Mouse (Mus musculus): ENCODE data around the gene Hcn1. TPM values are rescaled to one million over a fixed set of nuclear protein-coding genes. Genes with fewer than 3 reads are reported as not detected.

Gene Hcn1
- 10 to 100 TPM; 39.1 to 39.8 TPM for total RNA-seq (2021)

- peak; percentile 85 to 86 for DNase-seq (ENCODE audit: low spot score in 2 of 2)
- intact Hi-C loops (cut with DNase I), result loop anchor here (2.0 to 5.0 kb wide), 5 partner anchors 57 to 749 kb away; no protein-coding TSS in a partner anchor
Measured at GRCm38 (mm10) chr13:117602181-117602580, at the start of gene Hcn1. Hcn1 (plus strand) TSS chr13:117602320.

GRCm38 (mm10) chr13:117567251-117567650 is 34.9 kb upstream of the Hcn1 start:
- intact Hi-C loops (cut with DNase I), result no loop called here
- DNase-seq (ENCODE audit: low spot score in 2 of 2), result peak; percentile 39 to 87

GRCm38 (mm10) chr13:117571747-117572146 is 30.4 kb upstream of the Hcn1 start:
- intact Hi-C loops (cut with DNase I), result no loop called here
- no peak for DNase-seq (ENCODE audit: low spot score in 2 of 2)

GRCm38 (mm10) chr13:117594494-117595182 is 7.5 kb upstream of the Hcn1 start:
- intact Hi-C loops (cut with DNase I), result no loop called here
- no peak for DNase-seq (ENCODE audit: low spot score in 2 of 2)

GRCm38 (mm10) chr13:117595183-117595532 is 7.0 kb upstream of the Hcn1 start:
- no peak for DNase-seq (ENCODE audit: low spot score in 2 of 2)
- intact Hi-C loops (cut with DNase I), result no loop called here

- intact Hi-C loops (cut with DNase I), result loop anchor here (5.0 kb wide), 3 partner anchors 106 to 626 kb away; no protein-coding TSS in a partner anchor
- DNase-seq (ENCODE audit: low spot score in 2 of 2), result no peak
Measured at GRCm38 (mm10) chr13:117601331-117601965, 672 bp upstream of the Hcn1 start.

- DNase-seq (ENCODE audit: low spot score in 2 of 2), result peak in 1 of 2 experiments; percentile 39
- intact Hi-C loops (cut with DNase I), result loop anchor here (2.0 to 5.0 kb wide), 5 partner anchors 56 to 748 kb away; no protein-coding TSS in a partner anchor
Measured at GRCm38 (mm10) chr13:117602617-117603358, 668 bp downstream of the Hcn1 start.

GRCm38 (mm10) chr13:117603421-117603820 is 1.3 kb downstream of the Hcn1 start:
- intact Hi-C loops (cut with DNase I), result loop anchor here (2.0 to 5.0 kb wide), 5 partner anchors 55 to 747 kb away; no protein-coding TSS in a partner anchor
- peak in 1 of 2 experiments; percentile 30 for DNase-seq (ENCODE audit: low spot score in 2 of 2)

- DNase-seq (ENCODE audit: low spot score in 2 of 2), result no peak
- intact Hi-C loops (cut with DNase I), result loop anchor here (5.0 kb wide), 3 partner anchors 103 to 623 kb away; no protein-coding TSS in a partner anchor
Measured at GRCm38 (mm10) chr13:117604073-117604472, 2.0 kb downstream of the Hcn1 start.

- intact Hi-C loops (cut with DNase I), result loop anchor here (5.0 kb wide), 3 partner anchors 102 to 622 kb away; no protein-coding TSS in a partner anchor
- peak in 1 of 2 experiments; percentile 75 for DNase-seq (ENCODE audit: low spot score in 2 of 2)
Measured at GRCm38 (mm10) chr13:117604971-117605750, 3.0 kb downstream of the Hcn1 start.

GRCm38 (mm10) chr13:117611881-117612280 is 9.8 kb downstream of the Hcn1 start:
- intact Hi-C loops (cut with DNase I), result no loop called here
- peak in 1 of 2 experiments; percentile 41 for DNase-seq (ENCODE audit: low spot score in 2 of 2)

GRCm38 (mm10) chr13:117619544-117619943 is 17.4 kb downstream of the Hcn1 start:
- intact Hi-C loops (cut with DNase I), result no loop called here
- no peak for DNase-seq (ENCODE audit: low spot score in 2 of 2)

GRCm38 (mm10) chr13:117657501-117657900 is 55.4 kb downstream of the Hcn1 start:
- intact Hi-C loops (cut with DNase I), result no loop called here
- peak in 1 of 2 experiments; percentile 72 for DNase-seq (ENCODE audit: low spot score in 2 of 2)

GRCm38 (mm10) chr13:117658414-117659175 is 56.5 kb downstream of the Hcn1 start:
- intact Hi-C loops (cut with DNase I), result loop anchor here (2.0 kb wide), 1 partner anchor 56 kb away; the partner anchor contains the start of gene Hcn1
- peak in 1 of 2 experiments; percentile 19 for DNase-seq (ENCODE audit: low spot score in 2 of 2)

GRCm38 (mm10) chr13:117659511-117659910 is 57.4 kb downstream of the Hcn1 start:
- DNase-seq (ENCODE audit: low spot score in 2 of 2), result peak; percentile 78 to 95
- intact Hi-C loops (cut with DNase I), result loop anchor here (2.0 kb wide), 1 partner anchor 57 kb away; the partner anchor contains the start of gene Hcn1

GRCm38 (mm10) chr13:117662661-117663060 is 60.5 kb downstream of the Hcn1 start:
- intact Hi-C loops (cut with DNase I), result loop anchor here (10.0 kb wide), 1 partner anchor 682 kb away; no protein-coding TSS in a partner anchor
- DNase-seq (ENCODE audit: low spot score in 2 of 2), result no peak

GRCm38 (mm10) chr13:117669303-117669702 is 67.2 kb downstream of the Hcn1 start:
- intact Hi-C loops (cut with DNase I), result loop anchor here (10.0 kb wide), 1 partner anchor 675 kb away; no protein-coding TSS in a partner anchor

GRCm38 (mm10) chr13:117671851-117672250 is 69.7 kb downstream of the Hcn1 start:
- intact Hi-C loops (cut with DNase I), result no loop called here
- DNase-seq (ENCODE audit: low spot score in 2 of 2), result no peak

More at GRCm38 (mm10) chr13:117669303-117669702, 67.2 kb downstream of the Hcn1 start:
- no peak for DNase-seq (ENCODE audit: low spot score in 2 of 2)

Data from left cerebral cortex, postnatal 25 days (tissue).